Comparison of ENCODE assay signal across 7 mouse cellular contexts in genomic region chr9:81631581-81632091, GRCm38 (mm10). TPM values are rescaled to one million over a fixed set of nuclear protein-coding genes. Genes with fewer than 3 reads are reported as not detected.
DNase-seq lines count a peak whose midpoint lies in the region; ATAC-seq and TF ChIP-seq lines count a peak whose summit lies in the region.

No protein-coding gene starts in this region.

- H3K27me3 ChIP-seq in ES-Bruce4 (ENCODE audit: control insufficient read depth, insufficient read depth, low read length, poor library complexity, severe bottlenecking), result peaks cover 6% of the 10 kb centered on the region
- H3K27me3 ChIP-seq in forebrain, embryonic 11.5 days (ENCODE audit: control insufficient read depth, insufficient read depth, low read length), result peaks cover 28% of the 10 kb centered on the region
- peaks cover 11% of the 10 kb centered on the region; the same call in 1 of the 2 replicates for H3K27me3 ChIP-seq in hindbrain, embryonic 15.5 days
- H3K27me3 ChIP-seq in limb, embryonic 10.5 days (ENCODE audit: low read depth, poor library complexity, severe bottlenecking), result peaks cover 67% of the 10 kb centered on the region

- TF ChIP-seq POLR2A in ES-Bruce4 (IDR thresholded peaks at IDR 0.05; ENCODE audit: insufficient read depth, low read length), result no peak

- peak overlapping the region; percentile 93 for H3K4me3 ChIP-seq in ES-Bruce4 (ENCODE audit: low read depth, low read length)
- peak overlapping the region; percentile 49 for H3K4me3 ChIP-seq in forebrain, embryonic 11.5 days (ENCODE audit: low read depth, low read length)
- peak overlapping the region; percentile 89 for H3K4me3 ChIP-seq in hindbrain, embryonic 15.5 days
- peak overlapping the region; percentile 73 for H3K4me3 ChIP-seq in limb, embryonic 10.5 days

- DNase-seq in Muller cell, postnatal 12 days (ENCODE audit: inconsistent ontology term), result peak; percentile 14
- peak; percentile 57 for DNase-seq in forebrain, embryonic 11.5 days (ENCODE audit: low spot score)
- DNase-seq in limb, embryonic 10.5 days (ENCODE audit: low spot score), result peak; percentile 40
- DNase-seq in neural tube, embryonic 10.5 days (ENCODE audit: extremely low spot score, low spot score), result peak; percentile 39

- no peaks in the 10 kb centered on the region for H3K9me3 ChIP-seq in ES-Bruce4 (replicated peaks; ENCODE audit: control insufficient read depth, insufficient read depth, low read length, poor library complexity, severe bottlenecking)
- H3K9me3 ChIP-seq in forebrain, embryonic 11.5 days (ENCODE audit: control insufficient read depth, low read length), result no peaks in the 10 kb centered on the region
- no peaks in the 10 kb centered on the region for H3K9me3 ChIP-seq in hindbrain, embryonic 15.5 days
- H3K9me3 ChIP-seq in limb, embryonic 10.5 days (replicated peaks), result no peaks in the 10 kb centered on the region

- no peak overlapping the region for H3K9ac ChIP-seq in ES-Bruce4 (ENCODE audit: low read depth, poor library complexity, severe bottlenecking)
- no peak overlapping the region for H3K9ac ChIP-seq in forebrain, embryonic 11.5 days (ENCODE audit: low read length)
- no peak overlapping the region for H3K9ac ChIP-seq in hindbrain, embryonic 15.5 days

- TF ChIP-seq CTCF in ES-Bruce4 (IDR thresholded peaks at IDR 0.05; ENCODE audit: low read depth, low read length), result peak; percentile 31

- WGBS in forebrain, embryonic 11.5 days, result 2% methylated on average over 27 of the region's 27 CpGs
- 3% methylated on average over 27 of the region's 27 CpGs for WGBS in hindbrain, embryonic 15.5 days
- WGBS in limb, embryonic 10.5 days, result 4% methylated on average over 27 of the region's 27 CpGs

- TF ChIP-seq EP300 in ES-Bruce4 (IDR thresholded peaks at IDR 0.05; ENCODE audit: insufficient read depth, low read depth, low read length), result no peak

- 0 out of 2 replicates have a peak, but pooled peaks have one; percentile 1 for ATAC-seq in forebrain, embryonic 11.5 days (replicated peaks; ENCODE audit: low FRiP score)
- ATAC-seq in hindbrain, embryonic 15.5 days (ENCODE audit: low FRiP score, low read depth), result peak; percentile 14; the same call in 1 of the 2 replicates
- ATAC-seq in erythroid progenitor cell, adult 5-6 weeks (replicated peaks; ENCODE audit: low FRiP score, poor library complexity, severe bottlenecking), result no peak

- H3K4me2 ChIP-seq in forebrain, embryonic 11.5 days (ENCODE audit: low read depth, low read length, severe bottlenecking), result peak overlapping the region; percentile 81
- H3K4me2 ChIP-seq in hindbrain, embryonic 15.5 days, result peak overlapping the region; percentile 98

- H3K36me3 ChIP-seq in ES-Bruce4 (ENCODE audit: control insufficient read depth, insufficient read depth, low read length, poor library complexity, severe bottlenecking), result no peaks in the 10 kb centered on the region
- H3K36me3 ChIP-seq in forebrain, embryonic 11.5 days (ENCODE audit: control insufficient read depth, insufficient read depth, low read length), result no peaks in the 10 kb centered on the region
- H3K36me3 ChIP-seq in hindbrain, embryonic 15.5 days, result no peaks in the 10 kb centered on the region
- no peaks in the 10 kb centered on the region for H3K36me3 ChIP-seq in limb, embryonic 10.5 days

- H3K4me1 ChIP-seq in ES-Bruce4 (ENCODE audit: control insufficient read depth, insufficient read depth, low read length), result no peaks in the 10 kb centered on the region
- peaks cover 8% of the 10 kb centered on the region; the same call in 1 of the 2 replicates for H3K4me1 ChIP-seq in forebrain, embryonic 11.5 days (replicated peaks; ENCODE audit: control insufficient read depth, insufficient read depth, low read length)
- peaks cover 31% of the 10 kb centered on the region for H3K4me1 ChIP-seq in hindbrain, embryonic 15.5 days (replicated peaks)
- H3K4me1 ChIP-seq in limb, embryonic 10.5 days, result peaks cover 27% of the 10 kb centered on the region

- no peak overlapping the region for H3K27ac ChIP-seq in ES-Bruce4 (ENCODE audit: insufficient read depth, low read length)
- H3K27ac ChIP-seq in forebrain, embryonic 11.5 days (ENCODE audit: low read depth, low read length), result no peak overlapping the region
- no peak overlapping the region for H3K27ac ChIP-seq in hindbrain, embryonic 15.5 days (replicated peaks)
- H3K27ac ChIP-seq in limb, embryonic 10.5 days, result no peak overlapping the region

RNA-seq across cellular contexts. Expression of gene Htr1b, which starts 2.0 kb away (rescaled TPM):
- 0.27 and 0.37 TPM in 2 replicates for polyA plus RNA-seq in ES-Bruce4 (2011; ENCODE audit: insufficient read depth, insufficient read length, low read depth, missing spikeins)
- polyA plus RNA-seq in forebrain, embryonic 11.5 days (2014; fragmentation: Nextera tagmentation; extraction: Ambion mirVana), result 0.32 and 0.52 TPM in 2 replicates
- polyA plus RNA-seq in hindbrain, embryonic 15.5 days (2015; fragmentation: Nextera tagmentation; extraction: Ambion mirVana), result 5.9 and 6.6 TPM in 2 replicates
- polyA plus RNA-seq in limb, embryonic 10.5 days (2016; fragmentation: Nextera tagmentation; extraction: Ambion mirVana), result 0.05 TPM in 1 of 2 replicates, not detected in the other
- not detected in 2 replicates for total RNA-seq in erythroid progenitor cell, adult 5-6 weeks (2015; ENCODE audit: low replicate concordance)
- not detected in 2 replicates for total RNA-seq in erythroid progenitor cell, adult 5-6 weeks (2017; ENCODE audit: low replicate concordance)
